15 mouse cellular contexts compared by ENCODE assay signal in the genomic region with DNA sequence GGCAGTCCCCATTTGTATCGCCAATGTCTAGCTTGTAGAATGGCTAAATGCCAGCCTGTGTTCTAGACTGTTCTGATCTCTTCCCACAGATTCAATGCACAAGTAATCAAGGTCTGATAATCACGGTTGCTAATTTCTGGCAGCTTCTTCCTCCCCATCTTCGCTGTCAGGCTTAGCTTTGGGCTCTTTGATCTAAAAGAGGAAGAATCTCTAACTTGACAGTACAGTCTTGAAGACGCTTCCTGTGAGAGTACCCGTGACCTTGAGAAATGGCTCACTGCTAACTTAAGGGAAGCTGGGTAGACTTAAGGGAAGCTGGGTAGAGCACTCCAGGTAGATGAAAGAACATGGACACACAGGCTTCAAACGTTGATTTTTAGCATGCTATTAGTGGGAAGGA. TPM values are rescaled to one million over a fixed set of nuclear protein-coding genes. Genes with fewer than 3 reads are reported as not detected.
DNase-seq lines count a peak whose midpoint lies in the region.
"Had no signal": no experiment of that assay in that cellular context is flagged by ENCODE, and none has a peak within 500 bp of the region (broad histone marks: within the 10 kb centered on the region; RNA-seq: fewer than 3 reads in every experiment).

No protein-coding gene starts in this region.

- H3K9me3 ChIP-seq in megakaryocyte, embryonic 14.5 days, result no peaks in the 10 kb centered on the region
- H3K9me3 ChIP-seq: embryonic facial prominence, embryonic 15.5 days; forebrain, embryonic 15.5 days; hindbrain, embryonic 13.5 days; midbrain, embryonic 10.5 days had no signal

- H3K4me3 ChIP-seq in megakaryocyte, embryonic 14.5 days (replicated peaks), result peak overlapping the region; percentile 99
- H3K4me3 ChIP-seq: layer of hippocampus, adult 2 months had no signal

- H3K4me1 ChIP-seq in megakaryocyte, embryonic 14.5 days, result peaks cover 28% of the 10 kb centered on the region

- peaks cover 16% of the 10 kb centered on the region for H3K27me3 ChIP-seq in megakaryocyte, embryonic 14.5 days (replicated peaks)
- H3K27me3 ChIP-seq: forebrain, embryonic 15.5 days had no signal

- H3K36me3 ChIP-seq in megakaryocyte, embryonic 14.5 days (replicated peaks; ENCODE audit: low read length), result peaks cover 15% of the 10 kb centered on the region

- peak; percentile 29 for DNase-seq in thymus, postnatal 0 days (ENCODE audit: low spot score)
- no peak for DNase-seq in thymus, postnatal 36 days
- DNase-seq in c-Kit-positive CD71-negative TER-119-negative erythroid progenitor cells, embryonic 14.5 days (ENCODE audit: low read depth), result peak; percentile 19
- no peak for DNase-seq in layer of hippocampus, postnatal 25 days (ENCODE audit: extremely low spot score in 1 of 2, low spot score in 1 of 2)
- no peak for DNase-seq in urinary bladder, postnatal 36 days (ENCODE audit: low spot score in 2 of 2)
- no peak for DNase-seq in embryo, embryonic 10 days (ENCODE audit: low spot score)
- DNase-seq: cerebellum, postnatal 14 days; gastrocnemius, postnatal 10 days; lung, adult 2 months had no signal

RNA-seq across cellular contexts. Expression of a gene that starts 0.9 kb away (rescaled TPM):
- polyA plus RNA-seq in thymus, postnatal 0 days (2015; fragmentation: Nextera tagmentation; extraction: Ambion mirVana), result 57.9 and 59.4 TPM in 2 replicates
- polyA plus RNA-seq in megakaryocyte, embryonic 14.5 days (2012; ENCODE audit: insufficient read depth, low replicate concordance), result 10.2 and 60.3 TPM in 2 replicates
- 10 to 100 TPM; 46.7 to 51.6 TPM for total RNA-seq in layer of hippocampus, postnatal 25 days (2021)

Comparison
In these comparisons a context has a peak if more than half of its experiments do, and no peak if none do; other contexts are left out.
1. DNase-seq: peak in thymus, postnatal 0 days (single experiment) and c-Kit-positive CD71-negative TER-119-negative erythroid progenitor cells, embryonic 14.5 days (single experiment); none in thymus, postnatal 36 days (0 of 2), layer of hippocampus, postnatal 25 days (0 of 2), urinary bladder, postnatal 36 days (0 of 2) and embryo, embryonic 10 days (single experiment).